Mouse (Mus musculus): ENCODE data around the gene Ugt1a5. TPM values are rescaled to one million over a fixed set of nuclear protein-coding genes. Genes with fewer than 3 reads are reported as not detected.

The Ugt1a5 gene
- polyA plus RNA-seq, 2 experiments: 0.11 TPM; not detected in 1

DNA sequence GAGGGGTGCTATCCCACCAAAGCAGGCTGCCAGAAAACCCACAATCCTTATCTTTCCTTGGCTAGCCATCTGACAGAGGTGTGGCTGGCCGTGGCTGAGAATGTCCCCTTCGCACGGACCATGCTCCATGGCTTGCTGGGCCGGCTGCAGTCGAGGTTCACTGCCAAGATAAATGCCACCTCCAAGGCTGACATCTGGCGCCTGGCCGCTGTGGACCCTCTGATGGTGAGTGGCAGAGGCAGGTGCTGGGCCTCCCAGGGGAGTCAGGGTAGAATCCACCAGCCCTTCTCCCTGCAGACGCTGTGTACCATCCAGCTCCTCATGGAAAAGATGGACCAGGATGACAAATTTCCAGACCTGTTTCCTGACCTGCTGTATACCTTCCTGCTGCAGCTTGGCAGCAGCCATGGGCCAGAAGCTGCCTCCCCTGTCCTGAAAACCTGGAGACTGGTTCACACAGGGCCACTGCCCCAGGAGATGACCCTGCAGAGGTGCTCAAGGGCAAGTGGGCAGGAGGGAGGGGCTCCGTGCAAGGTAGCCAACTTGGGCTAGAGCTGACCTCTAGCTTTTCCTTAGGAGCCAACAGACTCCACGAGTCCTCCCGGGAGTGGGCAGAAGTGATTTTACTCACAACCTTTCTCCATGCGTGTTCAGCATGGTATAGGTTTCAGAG lies 89.1 kb downstream of the Ugt1a5 start:
- ATAC-seq (ENCODE audit: insufficient read depth) (no peak), DNase-seq (ENCODE audit: low read depth in 3 of 3, low spot score in 3 of 3) (no peak)
- Histone ChIP-seq H3K9me3 (ENCODE audit: control insufficient read depth, low read length) (no peaks in the 10 kb centered on the region; the same call in 1 of the 2 replicates), H3K36me3 (replicated peaks; ENCODE audit: control insufficient read depth, insufficient read depth, low read depth) (no peaks in the 10 kb centered on the region), H3K4me2 (ENCODE audit: low read depth) (no peak overlapping the region), H3K4me3 (ENCODE audit: insufficient read depth in 1 of 2, low read depth in 2 of 2, low read length in 2 of 2) (no peak overlapping the region), H3K4me1 (replicated peaks; ENCODE audit: control insufficient read depth in 2 of 2, insufficient read depth in 2 of 2, low read length in 1 of 2) (peaks cover under 1 to 12% of the 10 kb centered on the region in 2 experiments; a peak in 2 of 4 replicates), H3K27ac (no peak overlapping the region), H3K27me3 (ENCODE audit: control insufficient read depth, insufficient read depth, low read length) (no peaks in the 10 kb centered on the region), H3K9ac (replicated peaks) (no peak overlapping the region)
- no peak for TF ChIP-seq EP300 (IDR thresholded peaks at IDR 0.05; ENCODE audit: low read depth)
- TF ChIP-seq CTCF (IDR thresholded peaks at IDR 0.05; ENCODE audit: low read depth): no peak
- WGBS (ENCODE audit: insufficient replicate concordance): 62% methylated on average over 12 of the region's 12 CpGs

DNA sequence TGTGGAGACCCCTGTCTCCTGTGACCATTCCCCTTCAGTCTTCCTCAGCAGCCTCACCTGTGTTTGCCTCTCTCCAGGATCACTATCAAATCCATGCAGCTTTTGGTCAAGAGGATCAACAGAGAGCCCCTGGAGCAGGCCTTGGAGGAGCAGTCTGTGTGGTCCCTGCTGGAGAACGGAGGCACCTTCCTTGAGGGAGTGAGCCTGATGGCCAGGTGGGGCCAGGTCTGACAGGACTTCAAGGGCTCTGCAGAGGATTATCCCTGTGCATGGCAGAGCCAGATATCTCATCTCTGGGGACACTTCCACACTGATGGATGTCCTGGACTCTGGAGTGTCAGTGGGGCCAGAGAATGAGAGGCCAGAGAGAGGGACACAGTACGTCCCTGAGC lies 89.7 kb downstream of the Ugt1a5 start:
- 45% methylated on average over 2 of the region's 2 CpGs for WGBS (ENCODE audit: insufficient replicate concordance)
- DNase-seq (ENCODE audit: low read depth in 3 of 3, low spot score in 3 of 3) (no peak), ATAC-seq (ENCODE audit: insufficient read depth) (no peak)
- peaks cover 6 to 17% of the 10 kb centered on the region in 2 experiments; a peak in 3 of 4 replicates for H3K4me1 ChIP-seq (replicated peaks; ENCODE audit: control insufficient read depth in 2 of 2, insufficient read depth in 2 of 2, low read length in 1 of 2)
- no peak overlapping the region for H3K9ac ChIP-seq (replicated peaks)
- no peaks in the 10 kb centered on the region; the same call in 1 of the 2 replicates for H3K9me3 ChIP-seq (ENCODE audit: control insufficient read depth, low read length)
- H3K36me3 ChIP-seq (replicated peaks; ENCODE audit: control insufficient read depth, insufficient read depth, low read depth): no peaks in the 10 kb centered on the region
- no peaks in the 10 kb centered on the region for H3K27me3 ChIP-seq (ENCODE audit: control insufficient read depth, insufficient read depth, low read length)
- no peak overlapping the region for H3K27ac ChIP-seq
- H3K4me2 ChIP-seq (ENCODE audit: low read depth): no peak overlapping the region
- TF ChIP-seq CTCF (IDR thresholded peaks at IDR 0.05; ENCODE audit: low read depth) (no peak), EP300 (IDR thresholded peaks at IDR 0.05; ENCODE audit: low read depth) (no peak)
- no peak overlapping the region for H3K4me3 ChIP-seq (ENCODE audit: insufficient read depth in 1 of 2, low read depth in 2 of 2, low read length in 2 of 2)

DNA sequence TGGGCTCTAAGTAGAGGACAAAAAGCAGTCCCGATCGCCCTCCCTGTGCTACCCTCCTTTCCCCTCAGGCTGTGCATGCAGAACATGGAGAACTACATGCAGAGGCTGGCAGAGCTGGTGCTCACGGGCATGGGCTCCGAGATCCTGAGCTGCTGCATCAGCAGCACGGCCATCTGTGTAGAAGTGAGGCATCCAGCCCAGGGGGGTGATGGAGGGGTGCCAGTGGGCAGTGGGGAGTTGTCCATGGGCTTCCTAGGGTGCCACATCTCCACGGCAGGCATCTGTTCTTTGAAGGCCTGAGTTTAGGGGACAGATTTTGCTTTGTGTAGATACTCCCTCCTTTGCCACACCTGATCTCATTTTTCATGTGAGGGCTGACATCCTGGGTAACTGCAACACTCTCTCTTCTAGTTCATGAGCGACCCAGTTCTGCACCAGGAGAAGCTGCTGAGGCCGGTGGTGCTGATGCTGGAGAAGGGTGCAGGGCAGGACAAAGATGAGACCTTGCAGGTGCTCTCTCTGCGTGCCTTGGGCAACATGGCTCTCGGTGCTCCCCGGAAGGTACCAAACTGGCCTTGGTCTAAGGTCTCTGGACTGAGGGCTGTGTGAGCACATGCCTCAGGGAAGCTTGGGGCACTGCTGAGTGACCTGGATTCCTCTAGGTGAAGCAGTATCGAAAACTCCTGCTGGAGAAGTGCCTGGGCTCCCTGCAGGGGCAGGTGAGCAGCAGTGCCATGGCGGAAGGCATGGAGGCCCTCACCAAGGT lies 90.4 kb downstream of the Ugt1a5 start:
- DNase-seq (ENCODE audit: low read depth in 3 of 3, low spot score in 3 of 3): no peak

DNA sequence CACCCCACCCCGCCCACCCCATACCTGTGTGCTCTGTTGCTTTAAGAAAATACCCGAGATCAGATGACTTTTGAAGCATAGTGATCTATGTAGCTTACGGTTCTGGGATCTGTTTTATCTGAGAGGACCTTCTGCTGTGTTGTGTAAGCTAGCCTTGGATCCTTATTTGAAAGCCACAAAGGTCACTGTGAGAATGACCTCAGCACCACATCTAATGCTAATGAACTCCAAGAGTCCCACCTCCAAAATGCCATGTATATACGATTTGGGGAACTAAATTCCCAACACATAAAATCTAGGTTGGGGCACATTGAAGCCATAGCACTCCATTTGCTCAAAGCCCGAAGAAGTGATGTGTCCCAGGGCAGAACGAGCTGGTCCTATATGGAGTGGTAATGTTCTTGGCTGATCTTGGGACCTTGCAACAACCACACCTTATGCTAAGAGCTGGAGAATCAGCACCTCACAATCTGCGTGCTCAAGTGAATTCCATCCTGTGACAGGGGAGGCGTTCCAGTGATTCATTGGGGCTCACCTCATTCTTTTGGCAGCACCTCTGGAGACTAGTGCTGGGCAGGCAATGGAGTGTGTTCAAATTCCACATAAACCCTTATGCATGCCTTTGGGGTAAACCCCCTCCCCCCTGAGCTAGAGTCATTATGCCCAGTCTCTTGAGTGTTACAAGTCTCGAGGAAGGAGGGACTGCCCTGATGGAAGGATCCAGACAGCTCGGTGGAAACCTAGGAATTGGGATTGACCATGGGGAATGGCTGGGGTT lies 91.3 kb downstream of the Ugt1a5 start:
- no peak for TF ChIP-seq EP300 (IDR thresholded peaks at IDR 0.05; ENCODE audit: low read depth)
- Histone ChIP-seq H3K9ac (replicated peaks) (no peak overlapping the region), H3K4me1 (replicated peaks; ENCODE audit: control insufficient read depth in 2 of 2, insufficient read depth in 2 of 2, low read length in 1 of 2) (peaks cover 6 to 32% of the 10 kb centered on the region in 2 experiments; a peak in 3 of 4 replicates), H3K9me3 (ENCODE audit: control insufficient read depth, low read length) (no peaks in the 10 kb centered on the region; the same call in 1 of the 2 replicates), H3K36me3 (replicated peaks; ENCODE audit: control insufficient read depth, insufficient read depth, low read depth) (peaks cover 10% of the 10 kb centered on the region), H3K4me3 (ENCODE audit: insufficient read depth in 1 of 2, low read depth in 2 of 2, low read length in 2 of 2) (no peak overlapping the region), H3K4me2 (ENCODE audit: low read depth) (no peak overlapping the region), H3K27ac (no peak overlapping the region), H3K27me3 (ENCODE audit: control insufficient read depth, insufficient read depth, low read length) (no peaks in the 10 kb centered on the region)
- 57% methylated on average over 10 of the region's 10 CpGs for WGBS (ENCODE audit: insufficient replicate concordance)
- no peak for ATAC-seq (ENCODE audit: insufficient read depth)
- no peak for DNase-seq (ENCODE audit: low read depth in 3 of 3, low spot score in 3 of 3)

More for the DNA sequence above, 90.4 kb downstream of the Ugt1a5 start:
- ATAC-seq (ENCODE audit: insufficient read depth): no peak
- H3K9ac ChIP-seq (replicated peaks): no peak overlapping the region
- H3K36me3 ChIP-seq (replicated peaks; ENCODE audit: control insufficient read depth, insufficient read depth, low read depth): peaks cover 3% of the 10 kb centered on the region; the same call in 1 of the 2 replicates
- no peaks in the 10 kb centered on the region for H3K27me3 ChIP-seq (ENCODE audit: control insufficient read depth, insufficient read depth, low read length)
- TF ChIP-seq EP300 (IDR thresholded peaks at IDR 0.05; ENCODE audit: low read depth) (no peak), CTCF (IDR thresholded peaks at IDR 0.05; ENCODE audit: low read depth) (no peak)
- H3K4me3 ChIP-seq (ENCODE audit: insufficient read depth in 1 of 2, low read depth in 2 of 2, low read length in 2 of 2): no peak overlapping the region
- H3K4me1 ChIP-seq (replicated peaks; ENCODE audit: control insufficient read depth in 2 of 2, insufficient read depth in 2 of 2, low read length in 1 of 2): peaks cover 6 to 23% of the 10 kb centered on the region in 2 experiments; a peak in 3 of 4 replicates
- WGBS (ENCODE audit: insufficient replicate concordance): 63% methylated on average over 13 of the region's 13 CpGs
- no peak overlapping the region for H3K4me2 ChIP-seq (ENCODE audit: low read depth)
- H3K27ac ChIP-seq: no peak overlapping the region
- no peaks in the 10 kb centered on the region; the same call in 1 of the 2 replicates for H3K9me3 ChIP-seq (ENCODE audit: control insufficient read depth, low read length)

Measured in liver, embryonic 14.5 days (tissue).